In genomic region chr15:99332111-99332510, GRCm38 (mm10) we compare ENCODE assay signal across 9 mouse cellular contexts. TPM values are rescaled to one million over a fixed set of nuclear protein-coding genes. Genes with fewer than 3 reads are reported as not detected.
DNase-seq lines count a peak whose midpoint lies in the region; ATAC-seq and TF ChIP-seq lines count a peak whose summit lies in the region.
"Had no signal": no experiment of that assay in that cellular context is flagged by ENCODE, and none has a peak within 500 bp of the region (broad histone marks: within the 10 kb centered on the region; RNA-seq: fewer than 3 reads in every experiment).

No protein-coding gene starts in this region.

- H3K27ac ChIP-seq in kidney, postnatal 0 days: peak overlapping the region; percentile 93
- peak overlapping the region; percentile 94 for H3K27ac ChIP-seq in embryonic facial prominence, embryonic 10.5 days (replicated peaks)
- peak overlapping the region; percentile 87 for H3K27ac ChIP-seq in heart, postnatal 0 days (ENCODE audit: low read depth)
- peak overlapping the region; percentile 85 for H3K27ac ChIP-seq in liver, embryonic 15.5 days (replicated peaks)

- H3K9me3 ChIP-seq in kidney, postnatal 0 days (replicated peaks; ENCODE audit: low read length): no peaks in the 10 kb centered on the region
- H3K9me3 ChIP-seq in embryonic facial prominence, embryonic 10.5 days: peaks cover 3% of the 10 kb centered on the region; the same call in 1 of the 2 replicates
- H3K9me3 ChIP-seq in heart, postnatal 0 days (replicated peaks; ENCODE audit: control insufficient read depth, low read length): no peaks in the 10 kb centered on the region
- no peaks in the 10 kb centered on the region for H3K9me3 ChIP-seq in liver, embryonic 15.5 days (replicated peaks)

- peaks cover 41% of the 10 kb centered on the region for H3K4me1 ChIP-seq in kidney, postnatal 0 days (replicated peaks; ENCODE audit: insufficient read depth, low read length)
- peaks cover 83% of the 10 kb centered on the region for H3K4me1 ChIP-seq in embryonic facial prominence, embryonic 10.5 days
- peaks cover 55% of the 10 kb centered on the region for H3K4me1 ChIP-seq in heart, postnatal 0 days (ENCODE audit: control insufficient read depth, insufficient read depth)
- peaks cover 70% of the 10 kb centered on the region for H3K4me1 ChIP-seq in liver, embryonic 15.5 days (replicated peaks)

- H3K36me3 ChIP-seq in kidney, postnatal 0 days (ENCODE audit: insufficient read depth, low read length): peaks cover 10% of the 10 kb centered on the region; the same call in 1 of the 2 replicates
- H3K36me3 ChIP-seq in embryonic facial prominence, embryonic 10.5 days (replicated peaks): peaks cover 57% of the 10 kb centered on the region
- H3K36me3 ChIP-seq in heart, postnatal 0 days (replicated peaks; ENCODE audit: control insufficient read depth, insufficient read depth, low read length): peaks cover 17% of the 10 kb centered on the region
- no peaks in the 10 kb centered on the region for H3K36me3 ChIP-seq in liver, embryonic 15.5 days (replicated peaks)

- TF ChIP-seq EP300 in heart, postnatal 0 days (IDR thresholded peaks at IDR 0.05; ENCODE audit: low read depth): no peak

- peak; percentile 41 for DNase-seq in kidney, postnatal 0 days (ENCODE audit: low spot score)
- no peak for DNase-seq in kidney, adult 18-20 months
- no peak for DNase-seq in embryonic facial prominence, embryonic 10.5 days (ENCODE audit: low spot score)
- DNase-seq in heart, postnatal 0 days (ENCODE audit: low spot score): no peak
- DNase-seq in adrenal gland, adult 18-20 months (ENCODE audit: low spot score in 2 of 2): no peak
- no peak for DNase-seq in retina, embryonic 14.5 days (ENCODE audit: low spot score)
- no peak for DNase-seq in layer of hippocampus, adult 11-12 months (ENCODE audit: low spot score)

- H3K9ac ChIP-seq in kidney, postnatal 0 days (ENCODE audit: low read depth, low read length): no peak overlapping the region
- H3K9ac ChIP-seq in heart, postnatal 0 days (replicated peaks; ENCODE audit: low read depth, low read length): no peak overlapping the region
- no peak overlapping the region for H3K9ac ChIP-seq in liver, embryonic 15.5 days

- no peak for ATAC-seq in kidney, postnatal 0 days (replicated peaks; ENCODE audit: low FRiP score, low read depth)
- no peak for ATAC-seq in heart, postnatal 0 days (ENCODE audit: insufficient read depth, low read depth)
- ATAC-seq in liver, embryonic 15.5 days (ENCODE audit: insufficient read depth): no peak

- TF ChIP-seq CTCF in kidney, postnatal 0 days (IDR thresholded peaks at IDR 0.05; ENCODE audit: low read depth): no peak
- no peak for TF ChIP-seq CTCF in heart, postnatal 0 days (IDR thresholded peaks at IDR 0.05; ENCODE audit: low read depth)

- no peak overlapping the region for H3K4me3 ChIP-seq in kidney, postnatal 0 days (replicated peaks; ENCODE audit: low read depth, low read length)
- peak overlapping the region; percentile 36; the same call in 1 of the 2 replicates for H3K4me3 ChIP-seq in embryonic facial prominence, embryonic 10.5 days
- no peak overlapping the region for H3K4me3 ChIP-seq in heart, postnatal 0 days (ENCODE audit: low read depth, low read length)
- H3K4me3 ChIP-seq in liver, embryonic 15.5 days (replicated peaks): no peak overlapping the region

- no peak overlapping the region; the same call in 1 of the 2 replicates for H3K4me2 ChIP-seq in kidney, postnatal 0 days (ENCODE audit: low read length)
- 0 out of 2 replicates have a peak overlapping the region, but pooled peaks have one; percentile 20 for H3K4me2 ChIP-seq in heart, postnatal 0 days (ENCODE audit: low read depth, low read length)
- H3K4me2 ChIP-seq in liver, embryonic 15.5 days: no peak overlapping the region

- H3K27me3 ChIP-seq in kidney, postnatal 0 days (ENCODE audit: insufficient read depth, low read length): no peaks in the 10 kb centered on the region
- no peaks in the 10 kb centered on the region for H3K27me3 ChIP-seq in embryonic facial prominence, embryonic 10.5 days (replicated peaks; ENCODE audit: low read depth, poor library complexity, severe bottlenecking)
- H3K27me3 ChIP-seq in heart, postnatal 0 days (ENCODE audit: control insufficient read depth, insufficient read depth, low read length): no peaks in the 10 kb centered on the region
- H3K27me3 ChIP-seq in liver, embryonic 15.5 days: no peaks in the 10 kb centered on the region

RNA-seq across cellular contexts. Expression of gene Fam186b, which starts 36.4 kb away (rescaled TPM):
- polyA plus RNA-seq in kidney, postnatal 0 days (2015; fragmentation: Nextera tagmentation; extraction: Ambion mirVana): 0.22 and 0.47 TPM in 2 replicates
- polyA plus RNA-seq in embryonic facial prominence, embryonic 10.5 days (2016; fragmentation: Nextera tagmentation; extraction: Ambion mirVana): 0.30 TPM in 1 of 2 replicates, not detected in the other
- not detected in 2 replicates for total RNA-seq in heart, postnatal 0 days (2014; rRNA removed; ENCODE audit: low replicate concordance)
- 0.07 and 0.22 TPM in 2 replicates for polyA plus RNA-seq in heart, postnatal 0 days (2015; fragmentation: Nextera tagmentation; extraction: Ambion mirVana)
- polyA plus RNA-seq in liver, embryonic 15.5 days (2015; fragmentation: Nextera tagmentation; extraction: Ambion mirVana): not detected in 2 replicates
- 1 to 10 TPM; 1.6 to 2.6 TPM for total RNA-seq in adrenal gland, adult 18-20 months (2021)
- total RNA-seq: MEL had no signal

RNA-seq across cellular contexts. Expression of gene Prpf40b, which starts 37.2 kb away (rescaled TPM):
- 38.3 and 42.7 TPM in 2 replicates for polyA plus RNA-seq in kidney, postnatal 0 days (2015; fragmentation: Nextera tagmentation; extraction: Ambion mirVana)
- 72.3 and 76.1 TPM in 2 replicates for polyA plus RNA-seq in embryonic facial prominence, embryonic 10.5 days (2016; fragmentation: Nextera tagmentation; extraction: Ambion mirVana)
- 25.4 and 26.9 TPM in 2 replicates for total RNA-seq in heart, postnatal 0 days (2014; rRNA removed; ENCODE audit: low replicate concordance)
- polyA plus RNA-seq in heart, postnatal 0 days (2015; fragmentation: Nextera tagmentation; extraction: Ambion mirVana): 27.4 and 29.3 TPM in 2 replicates
- polyA plus RNA-seq in liver, embryonic 15.5 days (2015; fragmentation: Nextera tagmentation; extraction: Ambion mirVana): 6.6 and 8.8 TPM in 2 replicates
- 10 to 100 TPM; 46.0 to 50.6 TPM for total RNA-seq in adrenal gland, adult 18-20 months (2021)

RNA-seq across cellular contexts. Expression of gene Fmnl3, which starts 38.2 kb away (rescaled TPM):
- 31.6 and 33.4 TPM in 2 replicates for polyA plus RNA-seq in kidney, postnatal 0 days (2015; fragmentation: Nextera tagmentation; extraction: Ambion mirVana)
- 24.4 and 25.6 TPM in 2 replicates for polyA plus RNA-seq in embryonic facial prominence, embryonic 10.5 days (2016; fragmentation: Nextera tagmentation; extraction: Ambion mirVana)
- 18.2 and 21.6 TPM in 2 replicates for total RNA-seq in heart, postnatal 0 days (2014; rRNA removed; ENCODE audit: low replicate concordance)
- polyA plus RNA-seq in heart, postnatal 0 days (2015; fragmentation: Nextera tagmentation; extraction: Ambion mirVana): 10.1 and 12.1 TPM in 2 replicates
- 3.5 and 3.8 TPM in 2 replicates for polyA plus RNA-seq in liver, embryonic 15.5 days (2015; fragmentation: Nextera tagmentation; extraction: Ambion mirVana)
- total RNA-seq in adrenal gland, adult 18-20 months (2021): 10 to 100 TPM; 15.5 to 17.2 TPM
